29 mouse cellular contexts compared by ENCODE assay signal in genomic region chr17:29067847-29068246, GRCm38 (mm10). TPM values are rescaled to one million over a fixed set of nuclear protein-coding genes. Genes with fewer than 3 reads are reported as not detected.
DNase-seq lines count a peak whose midpoint lies in the region; ATAC-seq and TF ChIP-seq lines count a peak whose summit lies in the region.
"Had no signal": no experiment of that assay in that cellular context is flagged by ENCODE, and none has a peak within 500 bp of the region (broad histone marks: within the 10 kb centered on the region; RNA-seq: fewer than 3 reads in every experiment).

No protein-coding gene starts in this region.

- H3K27me3 ChIP-seq in E14TG2a.4 (ENCODE audit: insufficient read depth, low read length) = no peaks in the 10 kb centered on the region
- H3K27me3 ChIP-seq: embryonic facial prominence, embryonic 13.5 days; forebrain, embryonic 12.5 days; forebrain, embryonic 15.5 days; heart, embryonic 15.5 days; hindbrain, embryonic 12.5 days; hindbrain, embryonic 15.5 days had no signal

- peaks cover 13% of the 10 kb centered on the region; the same call in 1 of the 2 replicates for H3K36me3 ChIP-seq in E14TG2a.4 (ENCODE audit: insufficient read depth, low read length)
- H3K36me3 ChIP-seq: embryonic facial prominence, embryonic 10.5 days; embryonic facial prominence, embryonic 13.5 days; forebrain, embryonic 12.5 days; forebrain, embryonic 15.5 days; heart, embryonic 10.5 days; heart, embryonic 15.5 days; hindbrain, embryonic 12.5 days; hindbrain, embryonic 15.5 days had no signal

- no peaks in the 10 kb centered on the region for H3K9me3 ChIP-seq in E14TG2a.4 (ENCODE audit: low read length)
- H3K9me3 ChIP-seq: embryonic facial prominence, embryonic 10.5 days; embryonic facial prominence, embryonic 13.5 days; forebrain, embryonic 12.5 days; forebrain, embryonic 15.5 days; heart, embryonic 10.5 days; heart, embryonic 15.5 days; hindbrain, embryonic 12.5 days; hindbrain, embryonic 15.5 days had no signal

- peak overlapping the region; percentile 39; the same call in 1 of the 2 replicates for H3K4me3 ChIP-seq in E14TG2a.4 (replicated peaks; ENCODE audit: low read length)
- H3K4me3 ChIP-seq: embryonic facial prominence, embryonic 10.5 days; embryonic facial prominence, embryonic 13.5 days; erythroblast, embryonic 14.5 days; forebrain, embryonic 12.5 days; forebrain, embryonic 15.5 days; heart, adult 2 months; heart, embryonic 10.5 days; heart, embryonic 15.5 days; hindbrain, embryonic 12.5 days; hindbrain, embryonic 15.5 days had no signal

- H3K4me1 ChIP-seq in E14TG2a.4 (replicated peaks; ENCODE audit: low read depth, low read length) = peaks cover 98% of the 10 kb centered on the region
- H3K4me1 ChIP-seq: forebrain, embryonic 15.5 days had no signal

- no peak for TF ChIP-seq CTCF in E14TG2a.4 (conservative IDR thresholded peaks at IDR 0.05; ENCODE audit: low read length)

- DNase-seq in A20 (ENCODE audit: low read depth, low spot score) (peak; percentile 75), ZHBTc4 (ENCODE audit: low read depth, low spot score) (peak; percentile 71)
- DNase-seq in layer of hippocampus, postnatal 25 days (ENCODE audit: extremely low spot score in 1 of 2, low spot score in 1 of 2) = no peak
- no peak for DNase-seq in left cerebral cortex, adult 18-20 months (ENCODE audit: low spot score in 2 of 2)
- DNase-seq: adrenal gland, adult 8-10 months; adrenal gland, postnatal 25 days; B cell, adult 2 months; cerebellum, adult 11-12 months; cerebellum, adult 8-10 months; cerebellum, postnatal 10 days; cerebellum, postnatal 36 days; embryo, embryonic 11 days; gastrocnemius, postnatal 10 days; gastrocnemius, postnatal 36 days; heart, adult 2 months; heart, postnatal 10 days had no signal

- no peak for ATAC-seq in megakaryocyte, adult 5-6 weeks (ENCODE audit: poor library complexity, severe bottlenecking)
- ATAC-seq: activated CD4-positive, CD25-positive, alpha-beta regulatory T cell, adult 4 months; forebrain, embryonic 15.5 days; intestine, postnatal 0 days had no signal

RNA-seq across cellular contexts. Expression of gene Cdkn1a, which starts 22.9 kb away (rescaled TPM):
- 10 to 100 TPM in 1 of 2 experiments, 1 to 10 TPM in 1; 7.1 to 13.9 TPM for total RNA-seq in layer of hippocampus, postnatal 25 days (2021)
- total RNA-seq in megakaryocyte, adult 5-6 weeks (2015) = 19.9 and 22.6 TPM in 2 replicates
- total RNA-seq in megakaryocyte, adult 5-6 weeks (2017) = 3.7 and 5.8 TPM in 2 replicates
- 10 to 100 TPM; 35.1 to 57.4 TPM for total RNA-seq in left cerebral cortex, adult 18-20 months (2021)

RNA-seq across cellular contexts. Expression of gene Srsf3, which starts 35.4 kb away (rescaled TPM):
- 100 to 1,000 TPM; 125 to 140 TPM for total RNA-seq in layer of hippocampus, postnatal 25 days (2021)
- total RNA-seq in megakaryocyte, adult 5-6 weeks (2015) = 317 and 383 TPM in 2 replicates
- 479 and 534 TPM in 2 replicates for total RNA-seq in megakaryocyte, adult 5-6 weeks (2017)
- total RNA-seq in left cerebral cortex, adult 18-20 months (2021) = 100 to 1,000 TPM; 124 to 130 TPM

RNA-seq across cellular contexts. Expression of gene Rab44, which starts 46.1 kb away (rescaled TPM):
- total RNA-seq in layer of hippocampus, postnatal 25 days (2021) = under 1 TPM in 1 of 2 experiments, not detected in 1; 0.07 TPM
- 52.2 and 62.4 TPM in 2 replicates for total RNA-seq in megakaryocyte, adult 5-6 weeks (2015)
- total RNA-seq in megakaryocyte, adult 5-6 weeks (2017) = 104 and 105 TPM in 2 replicates
- total RNA-seq in left cerebral cortex, adult 18-20 months (2021) = not detected

Comparison
In these comparisons a context has a peak if more than half of its experiments do, and no peak if none do; other contexts are left out.
1. DNase-seq: peak in A20 (single experiment) and ZHBTc4 (single experiment); none in layer of hippocampus, postnatal 25 days (0 of 2) and left cerebral cortex, adult 18-20 months (0 of 2).
2. RNA of gene Rab44, which starts 46.1 kb away (total RNA-seq): 52.2 to 105 TPM in megakaryocyte, adult 5-6 weeks; not detected in left cerebral cortex, adult 18-20 months and 0.07 TPM in layer of hippocampus, postnatal 25 days; every median in the first group is over 10 times any median in the second.